8 mouse cellular contexts compared by ENCODE assay signal in genomic region chr11:3289302-3289802, GRCm38 (mm10). TPM values are rescaled to one million over a fixed set of nuclear protein-coding genes. Genes with fewer than 3 reads are reported as not detected.
DNase-seq lines count a peak whose midpoint lies in the region; ATAC-seq and TF ChIP-seq lines count a peak whose summit lies in the region.

No protein-coding gene starts in this region.

- H3K9me3 ChIP-seq in intestine, postnatal 0 days (ENCODE audit: control insufficient read depth) = no peaks in the 10 kb centered on the region
- no peaks in the 10 kb centered on the region for H3K9me3 ChIP-seq in limb, embryonic 13.5 days
- no peaks in the 10 kb centered on the region for H3K9me3 ChIP-seq in midbrain, embryonic 12.5 days

- peaks cover 6% of the 10 kb centered on the region for H3K36me3 ChIP-seq in intestine, postnatal 0 days (ENCODE audit: control insufficient read depth, insufficient read depth)
- H3K36me3 ChIP-seq in limb, embryonic 13.5 days = peaks cover 15% of the 10 kb centered on the region
- H3K36me3 ChIP-seq in midbrain, embryonic 12.5 days = peaks cover 12% of the 10 kb centered on the region
- H3K36me3 ChIP-seq in spleen, adult 2 months (ENCODE audit: control insufficient read depth, insufficient read depth, low read length) = peaks cover 10% of the 10 kb centered on the region

- H3K4me1 ChIP-seq in intestine, postnatal 0 days (replicated peaks; ENCODE audit: control insufficient read depth, insufficient read depth, low read length) = 0 out of 2 replicates have a peak, but pooled peaks cover 7% of the 10 kb centered on the region
- H3K4me1 ChIP-seq in limb, embryonic 13.5 days = peaks cover 33% of the 10 kb centered on the region
- H3K4me1 ChIP-seq in midbrain, embryonic 12.5 days = peaks cover 27% of the 10 kb centered on the region
- peaks cover 11% of the 10 kb centered on the region; the same call in 1 of the 2 replicates for H3K4me1 ChIP-seq in spleen, adult 2 months (ENCODE audit: control insufficient read depth, insufficient read depth, insufficient read length)

- no peak for DNase-seq in cerebellum, adult 8-10 months
- DNase-seq in embryo, embryonic 10.5 days (ENCODE audit: low spot score) = peak; percentile 93
- DNase-seq in gastrocnemius, postnatal 36 days = peak; percentile 47 to 72
- peak in 1 of 2 experiments; percentile 66 for DNase-seq in spleen, adult 2 months (ENCODE audit: low read depth in 1 of 2, low spot score in 2 of 2)

- peak overlapping the region; percentile 88 for H3K4me3 ChIP-seq in intestine, postnatal 0 days (ENCODE audit: low read depth, low read length)
- H3K4me3 ChIP-seq in limb, embryonic 13.5 days = peak overlapping the region; percentile 83
- peak overlapping the region; percentile 74 for H3K4me3 ChIP-seq in midbrain, embryonic 12.5 days
- H3K4me3 ChIP-seq in spleen, adult 2 months (ENCODE audit: extremely low read depth, insufficient read depth, insufficient read length) = peak overlapping the region; percentile 96

- TF ChIP-seq CTCF in intestine, postnatal 0 days (IDR thresholded peaks at IDR 0.05; ENCODE audit: low read depth) = no peak
- TF ChIP-seq CTCF in spleen, adult 2 months (IDR thresholded peaks at IDR 0.05; ENCODE audit: extremely low read depth, insufficient read depth, insufficient read length, insufficient replicate concordance) = no peak

- 1% methylated on average over 35 of the region's 40 CpGs for WGBS in intestine, postnatal 0 days
- WGBS in limb, embryonic 13.5 days = under 1% methylated on average over 35 of the region's 40 CpGs
- WGBS in midbrain, embryonic 12.5 days = under 1% methylated on average over 31 of the region's 40 CpGs
- under 1% methylated on average over 37 of the region's 40 CpGs for WGBS in spleen, adult 2 months

- peak overlapping the region; percentile 91 for H3K27ac ChIP-seq in intestine, postnatal 0 days (ENCODE audit: low read depth, low read length)
- peak overlapping the region; percentile 100 for H3K27ac ChIP-seq in limb, embryonic 13.5 days
- peak overlapping the region; percentile 100 for H3K27ac ChIP-seq in midbrain, embryonic 12.5 days (replicated peaks)
- H3K27ac ChIP-seq in spleen, adult 2 months (ENCODE audit: insufficient read depth, low read length) = peak overlapping the region; percentile 99

- intact Hi-C loops in gastrocnemius, postnatal 36 days (cut with DNase I) = loop anchor here (2.0 kb wide), 1 partner anchor 23 kb away; the partner anchor contains the start of gene Drg1

- no peak for TF ChIP-seq POLR2A in spleen, adult 2 months (IDR thresholded peaks at IDR 0.05; ENCODE audit: low read depth, low read length)

- peak; percentile 26; the same call in 1 of the 2 replicates for ATAC-seq in cerebellum, adult (ENCODE audit: insufficient number of reproducible peaks, low FRiP score, low TSS enrichment)
- peak; percentile 46 for ATAC-seq in intestine, postnatal 0 days
- peak; percentile 89 for ATAC-seq in limb, embryonic 13.5 days (ENCODE audit: low FRiP score, low read depth)
- peak; percentile 77 for ATAC-seq in midbrain, embryonic 12.5 days (ENCODE audit: low FRiP score, low read depth)

- H3K27me3 ChIP-seq in intestine, postnatal 0 days (replicated peaks; ENCODE audit: control insufficient read depth, insufficient read depth, low read length) = no peaks in the 10 kb centered on the region
- H3K27me3 ChIP-seq in limb, embryonic 13.5 days = no peaks in the 10 kb centered on the region
- peaks cover 5% of the 10 kb centered on the region; the same call in 1 of the 2 replicates for H3K27me3 ChIP-seq in midbrain, embryonic 12.5 days
- no peaks in the 10 kb centered on the region for H3K27me3 ChIP-seq in spleen, adult 2 months (ENCODE audit: control insufficient read depth, insufficient read depth, low read length)

- H3K9ac ChIP-seq in intestine, postnatal 0 days (ENCODE audit: low read depth, low read length) = peak overlapping the region; percentile 84
- H3K9ac ChIP-seq in limb, embryonic 13.5 days = peak overlapping the region; percentile 95
- peak overlapping the region; percentile 97 for H3K9ac ChIP-seq in midbrain, embryonic 12.5 days (replicated peaks)

- peak overlapping the region; percentile 99 for H3K4me2 ChIP-seq in intestine, postnatal 0 days (replicated peaks; ENCODE audit: low read depth)
- peak overlapping the region; percentile 100 for H3K4me2 ChIP-seq in limb, embryonic 13.5 days (replicated peaks)
- peak overlapping the region; percentile 99 for H3K4me2 ChIP-seq in midbrain, embryonic 12.5 days (replicated peaks)

RNA-seq across cellular contexts. Expression of gene Patz1, which starts 0.7 kb away (rescaled TPM):
- total RNA-seq in gastrocnemius, postnatal 36 days (2021) = 10 to 100 TPM in 1 of 2 experiments, 1 to 10 TPM in 1; 8.3 to 19.4 TPM
- polyA plus RNA-seq in intestine, postnatal 0 days (2015; fragmentation: Nextera tagmentation; extraction: Ambion mirVana) = 10.7 and 12.1 TPM in 2 replicates
- polyA plus RNA-seq in limb, embryonic 13.5 days (2015; fragmentation: Nextera tagmentation; extraction: Ambion mirVana) = 45.5 and 48.7 TPM in 2 replicates
- polyA plus RNA-seq in midbrain, embryonic 12.5 days (2016; fragmentation: Nextera tagmentation; extraction: Ambion mirVana) = 140 and 154 TPM in 2 replicates
- 44.9 and 49.9 TPM in 2 replicates for polyA plus RNA-seq in spleen, adult 2 months (2012; rRNA removed)

RNA-seq across cellular contexts. Expression of gene Drg1, which starts 23.1 kb away (rescaled TPM):
- total RNA-seq in gastrocnemius, postnatal 36 days (2021) = 10 to 100 TPM; 36.4 to 45.4 TPM
- polyA plus RNA-seq in intestine, postnatal 0 days (2015; fragmentation: Nextera tagmentation; extraction: Ambion mirVana) = 85.5 and 93.7 TPM in 2 replicates
- polyA plus RNA-seq in limb, embryonic 13.5 days (2015; fragmentation: Nextera tagmentation; extraction: Ambion mirVana) = 226 and 231 TPM in 2 replicates
- polyA plus RNA-seq in midbrain, embryonic 12.5 days (2016; fragmentation: Nextera tagmentation; extraction: Ambion mirVana) = 264 and 285 TPM in 2 replicates
- polyA plus RNA-seq in spleen, adult 2 months (2012; rRNA removed) = 11.1 TPM in 2 replicates

RNA-seq across cellular contexts. Expression of gene Pik3ip1, which starts 40.8 kb away (rescaled TPM):
- total RNA-seq in gastrocnemius, postnatal 36 days (2021) = 10 to 100 TPM; 21.2 to 25.0 TPM
- polyA plus RNA-seq in intestine, postnatal 0 days (2015; fragmentation: Nextera tagmentation; extraction: Ambion mirVana) = 6.5 and 6.8 TPM in 2 replicates
- 15.7 and 17.2 TPM in 2 replicates for polyA plus RNA-seq in limb, embryonic 13.5 days (2015; fragmentation: Nextera tagmentation; extraction: Ambion mirVana)
- 17.3 TPM in 2 replicates for polyA plus RNA-seq in midbrain, embryonic 12.5 days (2016; fragmentation: Nextera tagmentation; extraction: Ambion mirVana)
- 43.6 and 58.5 TPM in 2 replicates for polyA plus RNA-seq in spleen, adult 2 months (2012; rRNA removed)

Comparison
In these comparisons a context has a peak if more than half of its experiments do, and no peak if none do; other contexts are left out.
1. ATAC-seq: peak in every context shown above with its lines; median percentile 89 in limb, embryonic 13.5 days; 77 in midbrain, embryonic 12.5 days; 46 in intestine, postnatal 0 days; 26 in cerebellum, adult.